Comparison of ENCODE assay signal across 14 mouse cellular contexts in the genomic region with DNA sequence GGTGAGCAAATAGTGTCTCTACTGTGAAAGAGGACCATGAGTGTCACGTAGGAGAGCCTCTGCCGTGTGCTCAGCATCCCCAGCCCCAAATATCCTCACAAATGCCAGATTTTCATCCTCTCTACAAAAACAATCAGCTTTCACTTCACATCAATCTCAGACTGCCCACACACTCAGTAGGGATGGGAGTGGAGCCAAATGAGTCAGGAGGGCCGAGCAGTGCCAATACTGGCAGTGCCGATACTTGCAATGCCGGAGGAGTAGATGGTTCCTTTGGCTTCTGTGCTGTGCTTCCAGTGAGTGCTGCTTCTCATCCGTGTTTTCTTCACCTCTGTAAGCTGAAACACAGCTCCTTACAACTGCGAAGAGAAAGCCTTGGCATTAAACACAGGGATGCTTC.
A peak's percentile ranks its signal among the peaks of the same experiment; 100 is the strongest.
DNase-seq lines count a peak whose midpoint lies in the region; ATAC-seq and TF ChIP-seq lines count a peak whose summit lies in the region.
"Had no signal": no experiment of that assay in that cellular context is flagged by ENCODE, and none has a peak within 500 bp of the region (broad histone marks: within the 10 kb centered on the region; RNA-seq: fewer than 3 reads in every experiment).

No protein-coding gene starts in this region.

- no peak for TF ChIP-seq CTCF in hindbrain, postnatal 0 days (IDR thresholded peaks at IDR 0.05; ENCODE audit: low read depth)

- no peaks in the 10 kb centered on the region for H3K36me3 ChIP-seq in hindbrain, postnatal 0 days (ENCODE audit: insufficient read depth, low read length)
- H3K36me3 ChIP-seq in hindbrain, embryonic 10.5 days, result no peaks in the 10 kb centered on the region
- H3K36me3 ChIP-seq: embryonic facial prominence, embryonic 13.5 days; limb, embryonic 12.5 days had no signal

- no peak overlapping the region for H3K27ac ChIP-seq in hindbrain, postnatal 0 days
- H3K27ac ChIP-seq in hindbrain, embryonic 10.5 days, result no peak overlapping the region
- H3K27ac ChIP-seq: embryonic facial prominence, embryonic 13.5 days; limb, embryonic 12.5 days had no signal

- ATAC-seq in hindbrain, postnatal 0 days, result peak; percentile 80
- ATAC-seq in megakaryocyte progenitor cell, adult 5-6 weeks (replicated peaks; ENCODE audit: poor library complexity), result no peak

- DNase-seq in hindbrain, postnatal 0 days (ENCODE audit: low spot score), result peak; percentile 81
- DNase-seq in hindbrain, embryonic 10.5 days (ENCODE audit: low spot score), result no peak
- DNase-seq in adrenal gland, postnatal 14 days, result peak; percentile 55
- peak; percentile 92 to 93 for DNase-seq in cerebellum, postnatal 10 days
- DNase-seq in layer of hippocampus, postnatal 36 days, result peak; percentile 59 to 69
- no peak for DNase-seq in urinary bladder, postnatal 25 days (ENCODE audit: low spot score)
- no peak for DNase-seq in spleen, postnatal 36 days (ENCODE audit: low spot score in 2 of 2)
- DNase-seq: heart, adult 18-20 months; kidney, adult 2 months; lung, postnatal 4 days; spleen, adult 18-20 months had no signal

- H3K4me1 ChIP-seq in hindbrain, postnatal 0 days (ENCODE audit: insufficient read depth, low read length), result 0 out of 2 replicates have a peak, but pooled peaks cover 5% of the 10 kb centered on the region
- peaks cover 16% of the 10 kb centered on the region for H3K4me1 ChIP-seq in hindbrain, embryonic 10.5 days (replicated peaks)

- H3K4me2 ChIP-seq in hindbrain, postnatal 0 days (ENCODE audit: low read depth, low read length), result no peak overlapping the region
- H3K4me2 ChIP-seq: embryonic facial prominence, embryonic 13.5 days; limb, embryonic 12.5 days had no signal

- H3K9ac ChIP-seq in hindbrain, postnatal 0 days (replicated peaks; ENCODE audit: low read length), result no peak overlapping the region
- H3K9ac ChIP-seq: embryonic facial prominence, embryonic 13.5 days; limb, embryonic 12.5 days had no signal

- no peak overlapping the region for H3K4me3 ChIP-seq in hindbrain, postnatal 0 days (ENCODE audit: low read length)
- H3K4me3 ChIP-seq in hindbrain, embryonic 10.5 days, result no peak overlapping the region
- H3K4me3 ChIP-seq: embryonic facial prominence, embryonic 13.5 days; limb, embryonic 12.5 days had no signal

- WGBS in hindbrain, postnatal 0 days, result 45% methylated on average over 7 of the region's 7 CpGs
- WGBS in hindbrain, embryonic 10.5 days, result 89% methylated on average over 7 of the region's 7 CpGs

- no peaks in the 10 kb centered on the region for H3K9me3 ChIP-seq in hindbrain, postnatal 0 days (ENCODE audit: low read length)
- no peaks in the 10 kb centered on the region for H3K9me3 ChIP-seq in hindbrain, embryonic 10.5 days
- H3K9me3 ChIP-seq: embryonic facial prominence, embryonic 13.5 days had no signal

- no peaks in the 10 kb centered on the region for H3K27me3 ChIP-seq in hindbrain, postnatal 0 days (ENCODE audit: insufficient read depth, low read length)
- no peaks in the 10 kb centered on the region for H3K27me3 ChIP-seq in hindbrain, embryonic 10.5 days (ENCODE audit: insufficient read depth, poor library complexity, severe bottlenecking)

Comparison
In these comparisons a context has a peak if more than half of its experiments do, and no peak if none do; other contexts are left out.
1. DNase-seq: peak in hindbrain, postnatal 0 days (single experiment), adrenal gland, postnatal 14 days (single experiment), cerebellum, postnatal 10 days (2 of 2) and layer of hippocampus, postnatal 36 days (2 of 2); none in hindbrain, embryonic 10.5 days (single experiment), urinary bladder, postnatal 25 days (single experiment) and spleen, postnatal 36 days (0 of 2).